Mouse (Mus musculus): ENCODE data around the gene Tcp1. TPM values are rescaled to one million over a fixed set of nuclear protein-coding genes. Genes with fewer than 3 reads are reported as not detected.
A peak's percentile ranks its signal among the peaks of the same experiment; 100 is the strongest.
"Not testable (repeated sequence)": the region's sequence is repeated elsewhere in the genome, so short reads cannot be mapped to it uniquely, and the experiment has no call there.

Gene Tcp1
- total RNA-seq (2021), result 100 to 1,000 TPM; 290 to 292 TPM
- long read RNA-seq, experiment 1, transcript Tcp1-209 (12 exons, 2,446 nt), result major isoform, 257 of 302 reads
- long read RNA-seq, experiment 1, transcript Tcp1-201 (11 exons, 1,902 nt), result minor isoform, 7 of 302 reads
- long read RNA-seq, experiment 1, partial matches to known transcripts, result 20 of 302 reads
- long read RNA-seq, experiment 1, other reads (novel, unspliced or antisense), result 17 of 302 reads
- long read RNA-seq, experiment 2, transcript Tcp1-209 (12 exons, 2,446 nt), result major isoform, 268 of 307 reads
- long read RNA-seq, experiment 2, transcript Tcp1-201 (11 exons, 1,902 nt), result minor isoform, 11 of 307 reads
- long read RNA-seq, experiment 2, partial matches to known transcripts, result 23 of 307 reads
- long read RNA-seq, experiment 2, other reads (novel, unspliced or antisense), result 4 of 307 reads

GRCm38 (mm10) chr17:12915488-12915880, at the start of gene Tcp1:
Tcp1 (plus strand) TSS chr17:12915701.
- no peak for DNase-seq (ENCODE audit: low spot score in 2 of 2)

GRCm38 (mm10) chr17:12866853-12867252, 48.6 kb upstream of the Tcp1 start:
- DNase-seq (ENCODE audit: low spot score in 2 of 2), result no peak

GRCm38 (mm10) chr17:12868043-12868442, 47.5 kb upstream of the Tcp1 start, which contains the start of gene Mas1:
Mas1 (minus strand) TSS chr17:12868143.
- no peak for DNase-seq (ENCODE audit: low spot score in 2 of 2)

GRCm38 (mm10) chr17:12868640-12869039, 46.9 kb upstream of the Tcp1 start:
- DNase-seq (ENCODE audit: low spot score in 2 of 2), result no peak

- no peak for DNase-seq (ENCODE audit: low spot score in 2 of 2)
Observed at GRCm38 (mm10) chr17:12872275-12873028, 43.0 kb upstream of the Tcp1 start.

GRCm38 (mm10) chr17:12875734-12876133, 39.8 kb upstream of the Tcp1 start, which contains the start of gene Mrgprh:
Mrgprh (plus strand) TSS chr17:12876034.
- no peak for DNase-seq (ENCODE audit: low spot score in 2 of 2)

GRCm38 (mm10) chr17:12880178-12880577, 35.3 kb upstream of the Tcp1 start:
- peak; percentile 58 to 82 for DNase-seq (ENCODE audit: low spot score in 2 of 2)

GRCm38 (mm10) chr17:12881216-12881615, 34.3 kb upstream of the Tcp1 start:
- DNase-seq (ENCODE audit: low spot score in 2 of 2), result no peak

- DNase-seq (ENCODE audit: low spot score in 2 of 2), result no peak
Observed at GRCm38 (mm10) chr17:12886620-12887019, 28.9 kb upstream of the Tcp1 start.

- DNase-seq (ENCODE audit: low spot score in 2 of 2), result no peak
Observed at GRCm38 (mm10) chr17:12887021-12887775, 28.3 kb upstream of the Tcp1 start.

- DNase-seq (ENCODE audit: low spot score in 2 of 2), result no peak
Observed at GRCm38 (mm10) chr17:12891054-12891453, 24.4 kb upstream of the Tcp1 start.

- DNase-seq (ENCODE audit: low spot score in 2 of 2), result no peak
Observed at GRCm38 (mm10) chr17:12892033-12892432, 23.5 kb upstream of the Tcp1 start.

- DNase-seq (ENCODE audit: low spot score in 2 of 2), result no peak
Observed at GRCm38 (mm10) chr17:12897674-12898073, 17.8 kb upstream of the Tcp1 start.

GRCm38 (mm10) chr17:12898607-12899006, 16.9 kb upstream of the Tcp1 start:
- not testable (repeated sequence) for DNase-seq (ENCODE audit: low spot score in 2 of 2)

GRCm38 (mm10) chr17:12902291-12902690, 13.2 kb upstream of the Tcp1 start:
- DNase-seq (ENCODE audit: low spot score in 2 of 2), result no peak

GRCm38 (mm10) chr17:12903372-12904333, 11.8 kb upstream of the Tcp1 start:
- DNase-seq (ENCODE audit: low spot score in 2 of 2), result no peak

GRCm38 (mm10) chr17:12904349-12904748, 11.2 kb upstream of the Tcp1 start:
- no peak for DNase-seq (ENCODE audit: low spot score in 2 of 2)

GRCm38 (mm10) chr17:12905810-12906209, 9.7 kb upstream of the Tcp1 start:
- no peak for DNase-seq (ENCODE audit: low spot score in 2 of 2)

GRCm38 (mm10) chr17:12906436-12906835, 9.1 kb upstream of the Tcp1 start:
- DNase-seq (ENCODE audit: low spot score in 2 of 2), result no peak
